Mouse (Mus musculus) MEL (cell line): ENCODE results near the gene Klhdc8b. TPM values are rescaled to one million over a fixed set of nuclear protein-coding genes. Genes with fewer than 3 reads are reported as not detected.

Experiments used
- DNase-seq: peaks from one replicate; pipeline ENCODE4 v3.0.0; 2011; ENCODE audit warnings: low read depth, low spot score
- H3K27ac ChIP-seq: 2 replicates; pipeline ENCODE4 v1.5.1; 2012; ENCODE audit warnings: low read depth, mild to moderate bottlenecking, control low read depth, low read length, moderate library complexity; ENCODE audit not compliant: control insufficient read depth
- H3K27me3 ChIP-seq, 2 experiments: fragments of 150-350 bp in 1 of 2; sonication (generic) in 1 of 2; 2 replicates each; pipeline ENCODE4 v1.6.1; 2012; ENCODE audit warnings: low read length in 2 of 2, mild to moderate bottlenecking in 2 of 2, improper control_type of control experiment in 1 of 2, moderate library complexity in 1 of 2; ENCODE audit not compliant: insufficient read depth in 2 of 2, control insufficient read depth in 1 of 2
- H3K36me3 ChIP-seq, 2 experiments: 2 replicates each; pipeline ENCODE4 v1.6.1; 2012 to 2014; ENCODE audit warnings: low read length in 2 of 2, improper control_type of control experiment in 1 of 2, inconsistent platforms in 1 of 2, mild to moderate bottlenecking in 1 of 2; ENCODE audit not compliant: insufficient read depth in 2 of 2, control insufficient read depth in 1 of 2
- H3K4me1 ChIP-seq, 2 experiments: fragments of 150-350 bp in 1 of 2; sonication (generic) in 1 of 2; 2 replicates each; pipeline ENCODE4 v1.6.1; 2012; ENCODE audit warnings: low read length in 2 of 2, improper control_type of control experiment in 1 of 2, mild to moderate bottlenecking in 1 of 2; ENCODE audit not compliant: insufficient read depth in 2 of 2, control insufficient read depth in 1 of 2
- H3K4me3 ChIP-seq, 2 experiments: fragments of 150-350 bp in 1 of 2; sonication (generic) in 1 of 2; 2 replicates each; pipeline ENCODE4 v1.5.1; 2012; ENCODE audit warnings: low read depth in 2 of 2, low read length in 2 of 2, mild to moderate bottlenecking in 2 of 2, moderate library complexity in 2 of 2, control low read depth in 1 of 2, improper control_type of control experiment in 1 of 2; ENCODE audit not compliant: control insufficient read depth in 1 of 2, insufficient read depth in 1 of 2
- H3K79me2 ChIP-seq: 2 replicates; pipeline ENCODE4 v1.6.1; 2012; ENCODE audit warnings: mild to moderate bottlenecking, low read length, moderate library complexity; ENCODE audit not compliant: control insufficient read depth, poor library complexity, insufficient read depth
- H3K9ac ChIP-seq: 2 replicates; pipeline ENCODE4 v1.6.1; 2012; ENCODE audit warnings: low read depth, mild to moderate bottlenecking, control low read depth, low read length, moderate library complexity; ENCODE audit not compliant: control insufficient read depth, poor library complexity, severe bottlenecking
- H3K9me3 ChIP-seq: fragments of 150-350 bp; sonication (generic); replicated peaks from 2 replicates; pipeline ENCODE4 v1.6.1; 2012; ENCODE audit warnings: mild to moderate bottlenecking, low read length, improper control_type of control experiment, moderate library complexity; ENCODE audit not compliant: insufficient read depth
- BHLHE40 ChIP-seq: IDR thresholded peaks from 2 replicates; pipeline ENCODE4 v1.6.1; 2012; ENCODE audit warnings: low read depth, mild to moderate bottlenecking, inconsistent platforms, low read length, improper control_type of control experiment, borderline replicate concordance
- CHD2 ChIP-seq: IDR thresholded peaks from 2 replicates; pipeline ENCODE4 v1.6.1; 2011; ENCODE audit warnings: low read length, improper control_type of control experiment
- CTCF ChIP-seq, 3 experiments: IDR thresholded peaks in 2 of 3; conservative IDR thresholded peaks in 1 of 3; 2 replicates each; pipeline ENCODE4 v1.5.1; 2011 to 2012; ENCODE audit warnings: low read length in 3 of 3, low read depth in 2 of 3, mild to moderate bottlenecking in 2 of 3, improper control_type of control experiment in 1 of 3, inconsistent platforms in 1 of 3, mixed read lengths in 1 of 3, moderate library complexity in 1 of 3; ENCODE audit not compliant: control insufficient read depth in 1 of 3, insufficient read depth in 1 of 3, poor library complexity in 1 of 3, severe bottlenecking in 1 of 3
- E2F4 ChIP-seq: IDR thresholded peaks from 2 replicates; pipeline ENCODE4 v1.6.1; 2011; ENCODE audit warnings: low read depth, low read length, improper control_type of control experiment, borderline replicate concordance
- ELF1 ChIP-seq: IDR thresholded peaks from 2 replicates; pipeline ENCODE4 v1.6.1; 2014; ENCODE audit warnings: low read depth, mild to moderate bottlenecking, inconsistent platforms, low read length, improper control_type of control experiment, moderate library complexity
- ETS1 ChIP-seq: IDR thresholded peaks from 2 replicates; pipeline ENCODE4 v1.6.1; 2012; ENCODE audit warnings: low read depth, mild to moderate bottlenecking, inconsistent platforms, low read length, improper control_type of control experiment, moderate library complexity
- GABPA ChIP-seq: IDR thresholded peaks from 2 replicates; pipeline ENCODE4 v1.6.1; 2012; ENCODE audit warnings: low read depth, mild to moderate bottlenecking, inconsistent platforms, low read length, improper control_type of control experiment, moderate library complexity
- GATA1 ChIP-seq: IDR thresholded peaks from 2 replicates; pipeline ENCODE4 v1.6.1; 2011; ENCODE audit warnings: low read depth, low read length, improper control_type of control experiment
- HCFC1 ChIP-seq: IDR thresholded peaks from 2 replicates; pipeline ENCODE4 v1.6.1; 2012; ENCODE audit warnings: low read depth, mild to moderate bottlenecking, inconsistent platforms, low read length, improper control_type of control experiment, moderate library complexity
- JUND ChIP-seq: IDR thresholded peaks from 2 replicates; pipeline ENCODE4 v1.6.1; 2011; ENCODE audit warnings: low read depth, mild to moderate bottlenecking, improper control_type of control experiment, low read length
- KAT2A ChIP-seq: conservative IDR thresholded peaks from 2 replicates; pipeline ENCODE4 v1.6.1; 2012; ENCODE audit warnings: low read depth, low read length, improper control_type of control experiment, inconsistent platforms
- MAFK ChIP-seq: IDR thresholded peaks from 2 replicates; pipeline ENCODE4 v1.6.1; 2011; ENCODE audit warnings: low read depth, mild to moderate bottlenecking, low read length, improper control_type of control experiment, borderline replicate concordance
- MAX ChIP-seq: IDR thresholded peaks from 2 replicates; pipeline ENCODE4 v1.6.1; 2011; ENCODE audit warnings: low read length, improper control_type of control experiment
- MAZ ChIP-seq: IDR thresholded peaks from 2 replicates; pipeline ENCODE4 v1.6.1; 2012; ENCODE audit warnings: low read depth, mild to moderate bottlenecking, inconsistent platforms, low read length, improper control_type of control experiment
- MEF2A ChIP-seq: IDR thresholded peaks from 2 replicates; pipeline ENCODE4 v1.6.1; 2014; ENCODE audit warnings: low read depth, mild to moderate bottlenecking, inconsistent platforms, low read length, improper control_type of control experiment; ENCODE audit not compliant: poor library complexity, insufficient replicate concordance, severe bottlenecking; ENCODE audit errors: extremely low read depth
- MXI1 ChIP-seq: IDR thresholded peaks from 2 replicates; pipeline ENCODE4 v1.6.1; 2011; ENCODE audit warnings: mild to moderate bottlenecking, low read depth, low read length, improper control_type of control experiment
- MYB ChIP-seq: IDR thresholded peaks from 2 replicates; pipeline ENCODE4 v1.6.1; 2011; ENCODE audit warnings: mild to moderate bottlenecking, low read depth, low read length, improper control_type of control experiment
- MYC ChIP-seq: IDR thresholded peaks from 2 replicates; pipeline ENCODE4 v1.6.1; 2011; ENCODE audit warnings: low read depth, mild to moderate bottlenecking, low read length, improper control_type of control experiment, moderate library complexity
- NELFE ChIP-seq: IDR thresholded peaks from 2 replicates; pipeline ENCODE4 v1.6.1; 2011; ENCODE audit warnings: low read depth, low read length, improper control_type of control experiment
- NRF1 ChIP-seq: IDR thresholded peaks from 2 replicates; pipeline ENCODE4 v1.6.1; 2014; ENCODE audit warnings: low read depth, mild to moderate bottlenecking, inconsistent platforms, low read length, improper control_type of control experiment, moderate library complexity; ENCODE audit not compliant: poor library complexity, insufficient read depth, severe bottlenecking
- POLR2A ChIP-seq, 2 experiments: IDR thresholded peaks; 2 replicates each; pipeline ENCODE4 v1.6.1; 2011 to 2012; ENCODE audit warnings: low read length in 2 of 2, mild to moderate bottlenecking in 2 of 2, control low read depth in 1 of 2, improper control_type of control experiment in 1 of 2, low read depth in 1 of 2, moderate library complexity in 1 of 2; ENCODE audit not compliant: control insufficient read depth in 1 of 2, insufficient read depth in 1 of 2, poor library complexity in 1 of 2
- POLR2AphosphoS5 ChIP-seq: IDR thresholded peaks from 2 replicates; pipeline ENCODE4 v1.6.1; 2012; ENCODE audit warnings: low read depth, borderline replicate concordance, mild to moderate bottlenecking, inconsistent platforms, low read length, moderate library complexity, mixed read lengths
- RCOR1 ChIP-seq: IDR thresholded peaks from 2 replicates; pipeline ENCODE4 v1.6.1; 2012; ENCODE audit warnings: low read depth, mild to moderate bottlenecking, inconsistent platforms, low read length, improper control_type of control experiment
- SIN3A ChIP-seq: IDR thresholded peaks from 2 replicates; pipeline ENCODE4 v1.6.1; 2012; ENCODE audit warnings: low read length, improper control_type of control experiment, inconsistent platforms
- SMC3 ChIP-seq: IDR thresholded peaks from 2 replicates; pipeline ENCODE4 v1.6.1; 2011; ENCODE audit warnings: low read depth, low read length, improper control_type of control experiment
- TAL1 ChIP-seq: IDR thresholded peaks from 2 replicates; pipeline ENCODE4 v1.6.1; 2012; ENCODE audit warnings: mild to moderate bottlenecking, inconsistent platforms, low read length, moderate library complexity, mixed read lengths
- TBP ChIP-seq: IDR thresholded peaks from 2 replicates; pipeline ENCODE4 v1.8.0; 2011; ENCODE audit warnings: low read depth, low read length, improper control_type of control experiment
- TCF12 ChIP-seq: IDR thresholded peaks from 2 replicates; pipeline ENCODE4 v1.6.1; 2014; ENCODE audit warnings: low read depth, mild to moderate bottlenecking, inconsistent platforms, low read length, improper control_type of control experiment, moderate library complexity
- USF1 ChIP-seq: IDR thresholded peaks from 2 replicates; pipeline ENCODE4 v1.6.1; 2014; ENCODE audit warnings: low read depth, mild to moderate bottlenecking, inconsistent platforms, low read length, improper control_type of control experiment, moderate library complexity
- USF2 ChIP-seq, 2 experiments: IDR thresholded peaks; 2 replicates each; pipeline ENCODE4 v1.6.1; 2011 to 2012; ENCODE audit warnings: improper control_type of control experiment in 2 of 2, low read length in 2 of 2, borderline replicate concordance in 1 of 2, inconsistent platforms in 1 of 2, low read depth in 1 of 2, mild to moderate bottlenecking in 1 of 2; ENCODE audit not compliant: insufficient read depth in 1 of 2
- ZKSCAN1 ChIP-seq: IDR thresholded peaks from 2 replicates; pipeline ENCODE4 v1.6.1; 2012; ENCODE audit warnings: low read depth, mild to moderate bottlenecking, inconsistent platforms, low read length, improper control_type of control experiment, moderate library complexity
- ZMIZ1 ChIP-seq: IDR thresholded peaks from 2 replicates; pipeline ENCODE4 v1.6.1; 2012; ENCODE audit warnings: low read depth, mild to moderate bottlenecking, inconsistent platforms, low read length, improper control_type of control experiment, moderate library complexity
- ZNF384 ChIP-seq: IDR thresholded peaks from 2 replicates; pipeline ENCODE4 v1.6.1; 2012; ENCODE audit warnings: low read depth, mild to moderate bottlenecking, inconsistent platforms, low read length, improper control_type of control experiment
- polyA plus RNA-seq, 2 experiments: library from polyadenylated mRNA; stranded (reverse) in 1 of 2; unstranded in 1 of 2; fragments of >175 nt in 1 of 2; fragments of >200 nt in 1 of 2; gene quantifications; 2 replicates each; pipeline versions ENCODE4 v1.2.1 to v1.2.4; 2012; ENCODE audit warnings: low replicate concordance in 2 of 2, low read depth in 1 of 2; ENCODE audit not compliant: insufficient read length in 2 of 2, insufficient read depth in 1 of 2, missing spikeins in 1 of 2
- total RNA-seq: library from RNA; depleted of rRNA; stranded (reverse); fragments of 300-350 nt; gene quantifications from 2 replicates; pipeline ENCODE4 v1.2.3, GENCODE M21; 2012

The Klhdc8b gene
- total and polyA plus RNA-seq, 3 experiments = 57.3 to 77.2 (median 71.9) TPM

- no peaks in the 10 kb centered on the region for H3K27me3 ChIP-seq
- H3K4me3 ChIP-seq = peak within 1 kb of the TSS; percentile 80 to 86
- peak within 1 kb of the TSS; percentile 81 for H3K9ac ChIP-seq
- H3K79me2 ChIP-seq = peaks cover 15% of the 10 kb centered on the region
- H3K9me3 ChIP-seq = no peaks in the 10 kb centered on the region
- H3K36me3 ChIP-seq = peaks cover 5 to 10% of the 10 kb centered on the region in 2 experiments
- peak within 1 kb of the TSS; percentile 82 for H3K27ac ChIP-seq
- peaks cover 3 to 11% of the 10 kb centered on the region in 2 experiments for H3K4me1 ChIP-seq
- peak; percentile 98 for DNase-seq
- peak; percentile 87; the same call in 1 of the 2 replicates for TF ChIP-seq MXI1
- TF ChIP-seq CTCF (IDR thresholded peaks at IDR 0.05 in 2 of 3, conservative IDR thresholded peaks at IDR 0.05 in 1 of 3; ENCODE audit: control insufficient read depth in 1 of 3, insufficient read depth in 1 of 3, low read depth in 2 of 3, low read length in 3 of 3, poor library complexity in 1 of 3, severe bottlenecking in 1 of 3) = no peak
- no peak for TF ChIP-seq RCOR1
- TF ChIP-seq TCF12 = peak; percentile 40; the same call in 1 of the 2 replicates
- no peak for TF ChIP-seq TAL1
- TF ChIP-seq NELFE = peak; percentile 43; the same call in 1 of the 2 replicates
- TF ChIP-seq ZKSCAN1 = no peak
- TF ChIP-seq BHLHE40 = no peak
- TF ChIP-seq NRF1 = 0 out of 2 replicates have a peak, but pooled peaks have one; percentile 11
- 0 out of 2 replicates have a peak, but pooled peaks have one; percentile 39 for TF ChIP-seq MYC
- no peak for TF ChIP-seq MEF2A
- TF ChIP-seq ZMIZ1 = 0 out of 2 replicates have a peak, but pooled peaks have one; percentile 46
- TF ChIP-seq MAZ = no peak
- TF ChIP-seq MAFK = no peak
- TF ChIP-seq MAX = no peak
- peak; percentile 83 for TF ChIP-seq HCFC1
- no peak for TF ChIP-seq USF2 (IDR thresholded peaks at IDR 0.05; ENCODE audit: borderline replicate concordance in 1 of 2, insufficient read depth in 1 of 2, low read depth in 1 of 2, low read length in 2 of 2)
- no peak for TF ChIP-seq MYB
- no peak for TF ChIP-seq POLR2AphosphoS5
- TF ChIP-seq JUND = no peak
- TF ChIP-seq USF1 = no peak
- TF ChIP-seq GABPA = no peak
- no peak for TF ChIP-seq SMC3
- TF ChIP-seq ETS1 = no peak; the same call in 1 of the 2 replicates
- peak; percentile 98 for TF ChIP-seq SIN3A
- TF ChIP-seq ZNF384 = peak; percentile 61
- TF ChIP-seq ELF1 = peak; percentile 78
- TF ChIP-seq KAT2A = peak; percentile 51; the same call in 1 of the 2 replicates
- TF ChIP-seq POLR2A (IDR thresholded peaks at IDR 0.05; ENCODE audit: control insufficient read depth in 1 of 2, insufficient read depth in 1 of 2, low read depth in 1 of 2, low read length in 2 of 2, poor library complexity in 1 of 2) = peak; percentile 66 to 87
- TF ChIP-seq CHD2 = 0 out of 2 replicates have a peak, but pooled peaks have one; percentile 23
- no peak for TF ChIP-seq E2F4
- peak; percentile 93 for TF ChIP-seq TBP
- peak; percentile 47; the same call in 1 of the 2 replicates for TF ChIP-seq GATA1
These were observed 46.4 kb upstream of the Klhdc8b start, which contains the start of gene Qars for GRCm38 (mm10) chr9:108507619-108508434. Qars (plus strand) TSS chr9:108507706.
